ENCODE assay signal across 25 mouse cellular contexts in genomic region chr6:67151515-67151914, GRCm38 (mm10).
"Had no signal": no experiment of that assay in that cellular context is flagged by ENCODE, and none has a peak within 500 bp of the region (broad histone marks: within the 10 kb centered on the region; RNA-seq: fewer than 3 reads in every experiment).

No protein-coding gene starts in this region.

- H3K4me3 ChIP-seq: gastrocnemius, adult 2 months; heart, adult 2 months; heart, embryonic 12.5 days; hindbrain, embryonic 10.5 days; hindbrain, embryonic 12.5 days; intestine, embryonic 15.5 days; layer of hippocampus, adult 2 months; left cerebral cortex, adult 2 months; limb, embryonic 10.5 days; limb, embryonic 12.5 days had no signal

- H3K9me3 ChIP-seq: heart, embryonic 12.5 days; hindbrain, embryonic 10.5 days; hindbrain, embryonic 12.5 days; intestine, embryonic 15.5 days; limb, embryonic 10.5 days; limb, embryonic 12.5 days had no signal

- H3K4me2 ChIP-seq: heart, embryonic 12.5 days; hindbrain, embryonic 12.5 days; hindbrain, embryonic 14.5 days; intestine, embryonic 15.5 days; limb, embryonic 12.5 days; liver, embryonic 11.5 days had no signal

- H3K27ac ChIP-seq: gastrocnemius, adult 2 months; heart, adult 2 months; hindbrain, embryonic 10.5 days; hindbrain, embryonic 12.5 days; hindbrain, embryonic 14.5 days; intestine, embryonic 15.5 days; layer of hippocampus, adult 2 months; left cerebral cortex, adult 2 months; limb, embryonic 10.5 days; limb, embryonic 12.5 days had no signal

- H3K27me3 ChIP-seq: heart, embryonic 12.5 days; hindbrain, embryonic 12.5 days; intestine, embryonic 15.5 days; limb, embryonic 12.5 days had no signal

- DNase-seq: gastrocnemius, adult 2 months; gastrocnemius, postnatal 10 days; gastrocnemius, postnatal 25 days; heart, adult 2 months; heart, postnatal 10 days; heart, postnatal 4 days; kidney, adult 18-20 months; kidney, adult 8-10 months; kidney, postnatal 10 days; kidney, postnatal 25 days; kidney, postnatal 4 days; liver had no signal

- H3K9ac ChIP-seq: heart, embryonic 12.5 days; hindbrain, embryonic 12.5 days; hindbrain, embryonic 14.5 days; intestine, embryonic 15.5 days; limb, embryonic 12.5 days had no signal

- ATAC-seq: hindbrain, embryonic 16.5 days; inflammation-experienced regulatory T-cells, adult 6 months; intestine, embryonic 15.5 days; intestine, postnatal 0 days had no signal

- H3K36me3 ChIP-seq: heart, embryonic 12.5 days; hindbrain, embryonic 10.5 days; hindbrain, embryonic 12.5 days; intestine, embryonic 15.5 days; limb, embryonic 10.5 days; limb, embryonic 12.5 days had no signal
